ENCODE assay signal across 8 mouse cellular contexts in the genomic region with DNA sequence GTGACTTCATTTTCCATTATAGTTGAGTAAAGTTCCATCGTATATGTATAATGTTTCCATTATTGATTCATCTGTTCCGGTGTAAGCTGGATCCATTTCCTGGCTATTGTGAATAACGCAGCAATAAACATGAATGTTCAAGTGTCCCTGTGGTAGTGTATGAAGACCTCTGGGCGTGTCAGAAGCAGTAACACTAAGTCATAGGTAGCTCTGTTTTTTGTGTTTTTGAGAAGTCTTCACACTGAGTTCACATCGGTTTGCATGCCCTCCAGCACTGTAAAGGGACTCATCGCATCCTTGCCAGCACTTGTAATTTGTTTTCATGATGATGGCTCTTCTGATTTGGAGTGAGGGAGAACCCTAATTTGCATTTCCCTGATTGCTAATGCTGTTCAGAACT. TPM values are rescaled to one million over a fixed set of nuclear protein-coding genes. Genes with fewer than 3 reads are reported as not detected.
DNase-seq lines count a peak whose midpoint lies in the region; ATAC-seq lines count a peak whose summit lies in the region.

A gene (minus strand): TSS at position 144 of the 400 bp plus-strand sequence.

- ATAC-seq in embryonic facial prominence, embryonic 12.5 days (ENCODE audit: insufficient number of reproducible peaks, insufficient read depth, low FRiP score, low TSS enrichment): no peak
- no peak for ATAC-seq in midbrain, embryonic 16.5 days
- ATAC-seq in cerebellum, adult (ENCODE audit: insufficient number of reproducible peaks, low FRiP score, low TSS enrichment): no peak

- H3K27ac ChIP-seq in embryonic facial prominence, embryonic 12.5 days: peak within 1 kb of the TSS; percentile 80
- peak within 1 kb of the TSS; percentile 94 for H3K27ac ChIP-seq in midbrain, embryonic 16.5 days (ENCODE audit: low read length)

- H3K36me3 ChIP-seq in embryonic facial prominence, embryonic 12.5 days: no peaks in the 10 kb centered on the region
- H3K36me3 ChIP-seq in midbrain, embryonic 16.5 days (ENCODE audit: control insufficient read depth, insufficient read depth, low read length): no peaks in the 10 kb centered on the region

- peak within 1 kb of the TSS; percentile 69 for H3K9ac ChIP-seq in embryonic facial prominence, embryonic 12.5 days
- H3K9ac ChIP-seq in midbrain, embryonic 16.5 days (ENCODE audit: low read depth, low read length): peak within 1 kb of the TSS; percentile 82

- peaks cover 5% of the 10 kb centered on the region; the same call in 1 of the 2 replicates for H3K4me1 ChIP-seq in embryonic facial prominence, embryonic 12.5 days
- peaks cover 9% of the 10 kb centered on the region for H3K4me1 ChIP-seq in midbrain, embryonic 16.5 days (ENCODE audit: control insufficient read depth, insufficient read depth, low read length)

- DNase-seq in left cerebral cortex, adult 18-20 months (ENCODE audit: low spot score in 2 of 2): no peak
- DNase-seq in left cerebral cortex, adult 11 months (ENCODE audit: low spot score): no peak
- no peak for DNase-seq in layer of hippocampus, postnatal 14 days (ENCODE audit: low spot score in 2 of 2)
- no peak for DNase-seq in natural killer cell, adult 2 months (ENCODE audit: low spot score in 2 of 2)
- no peak for DNase-seq in lung, postnatal 25 days (ENCODE audit: low spot score)

- no peaks in the 10 kb centered on the region for H3K27me3 ChIP-seq in embryonic facial prominence, embryonic 12.5 days
- H3K27me3 ChIP-seq in midbrain, embryonic 16.5 days (ENCODE audit: control insufficient read depth, insufficient read depth, low read depth, low read length): peaks cover 6% of the 10 kb centered on the region; the same call in 1 of the 2 replicates

- H3K9me3 ChIP-seq in embryonic facial prominence, embryonic 12.5 days: no peaks in the 10 kb centered on the region
- no peaks in the 10 kb centered on the region; the same call in 1 of the 2 replicates for H3K9me3 ChIP-seq in midbrain, embryonic 16.5 days (replicated peaks; ENCODE audit: control insufficient read depth, low read length, poor library complexity, severe bottlenecking)

- peak within 1 kb of the TSS; percentile 64 for H3K4me3 ChIP-seq in embryonic facial prominence, embryonic 12.5 days
- H3K4me3 ChIP-seq in midbrain, embryonic 16.5 days (ENCODE audit: low read depth, low read length): peak within 1 kb of the TSS; percentile 80

- peak within 1 kb of the TSS; percentile 69 for H3K4me2 ChIP-seq in embryonic facial prominence, embryonic 12.5 days (replicated peaks)
- H3K4me2 ChIP-seq in midbrain, embryonic 16.5 days (ENCODE audit: low read length): peak within 1 kb of the TSS; percentile 82

- 82% methylated on average over 6 of the region's 6 CpGs for WGBS in embryonic facial prominence, embryonic 12.5 days
- 86% methylated on average over 6 of the region's 6 CpGs for WGBS in midbrain, embryonic 16.5 days

RNA-seq across cellular contexts. Expression of the gene that starts here (rescaled TPM):
- 10 to 100 TPM; 17.8 to 19.3 TPM for total RNA-seq in left cerebral cortex, adult 18-20 months (2021)
- 7.4 and 7.6 TPM in 2 replicates for polyA plus RNA-seq in embryonic facial prominence, embryonic 12.5 days (2016; fragmentation: Nextera tagmentation; extraction: Ambion mirVana)
- 10 to 100 TPM; 16.0 to 20.2 TPM for total RNA-seq in layer of hippocampus, postnatal 14 days (2021)
- 17.0 and 23.4 TPM in 2 replicates for polyA plus RNA-seq in midbrain, embryonic 16.5 days (2015; fragmentation: Nextera tagmentation; extraction: Ambion mirVana)
